Mouse (Mus musculus): Measurements from ENCODE around the gene Srp54a. TPM values are rescaled to one million over a fixed set of nuclear protein-coding genes. Genes with fewer than 3 reads are reported as not detected.
"Not testable (repeated sequence)": the region's sequence is repeated elsewhere in the genome, so short reads cannot be mapped to it uniquely, and the experiment has no call there.

The Srp54a gene
- polyA plus RNA-seq, 1 experiment from 2014 or later, result 167 TPM

DNA sequence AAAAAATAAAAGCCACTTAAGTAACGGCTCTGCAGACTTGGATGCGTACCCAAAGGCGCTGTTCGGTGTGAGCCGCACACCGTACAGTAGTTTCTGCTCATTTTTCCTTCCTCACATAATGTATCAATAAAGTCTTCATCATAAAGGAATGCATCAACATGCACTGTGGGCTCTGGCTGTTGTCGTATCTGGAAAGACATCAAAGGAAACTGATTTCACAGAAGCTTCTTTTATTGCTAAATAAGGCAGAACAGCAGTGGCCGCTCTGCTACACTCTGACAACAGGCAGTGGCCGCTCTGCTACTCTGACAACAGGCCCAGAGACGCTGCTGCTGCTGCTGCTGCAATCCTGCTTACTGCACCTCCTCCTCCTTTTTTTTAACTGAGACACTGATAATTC lies 19.1 kb upstream of the Srp54a start:
- H3K36me3 ChIP-seq (ENCODE audit: poor library complexity, severe bottlenecking), result peaks cover 11% of the 10 kb centered on the region
- no peaks in the 10 kb centered on the region for H3K27me3 ChIP-seq
- no peak for ATAC-seq
- no peak overlapping the region for H3K27ac ChIP-seq
- H3K9ac ChIP-seq, result no peak overlapping the region
- H3K4me2 ChIP-seq, result no peak overlapping the region
- H3K4me3 ChIP-seq, result no peak overlapping the region
- WGBS, result 73% methylated on average over 10 of the region's 10 CpGs
- no peaks in the 10 kb centered on the region for H3K4me1 ChIP-seq
- no peaks in the 10 kb centered on the region for H3K9me3 ChIP-seq (replicated peaks)

DNA sequence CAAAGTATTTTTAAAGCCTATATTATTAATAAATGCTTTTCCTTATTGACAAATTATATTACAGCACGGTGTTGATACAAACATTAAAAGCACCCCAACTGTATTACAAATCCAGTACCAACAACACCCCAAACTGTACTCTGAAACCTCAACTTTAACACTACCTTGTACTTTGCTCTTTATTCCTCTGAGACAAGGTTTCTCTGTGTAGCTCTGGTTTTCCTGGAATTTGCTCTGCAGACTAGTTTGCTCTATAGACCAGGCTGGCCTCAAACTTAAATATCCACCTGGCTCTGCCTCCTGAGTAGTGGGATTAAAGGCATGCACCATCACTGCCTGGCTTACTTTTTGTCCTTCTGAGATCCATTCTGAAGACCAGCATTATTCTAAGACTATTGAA lies 17.9 kb upstream of the Srp54a start:
- Histone ChIP-seq H3K4me2 (no peak overlapping the region), H3K27me3 (no peaks in the 10 kb centered on the region), H3K4me3 (no peak overlapping the region), H3K4me1 (no peaks in the 10 kb centered on the region), H3K36me3 (ENCODE audit: poor library complexity, severe bottlenecking) (peaks cover 15% of the 10 kb centered on the region), H3K9ac (no peak overlapping the region), H3K9me3 (replicated peaks) (no peaks in the 10 kb centered on the region), H3K27ac (no peak overlapping the region)
- ATAC-seq, result no peak
- 91% methylated on average over 1 of the region's 1 CpGs for WGBS

DNA sequence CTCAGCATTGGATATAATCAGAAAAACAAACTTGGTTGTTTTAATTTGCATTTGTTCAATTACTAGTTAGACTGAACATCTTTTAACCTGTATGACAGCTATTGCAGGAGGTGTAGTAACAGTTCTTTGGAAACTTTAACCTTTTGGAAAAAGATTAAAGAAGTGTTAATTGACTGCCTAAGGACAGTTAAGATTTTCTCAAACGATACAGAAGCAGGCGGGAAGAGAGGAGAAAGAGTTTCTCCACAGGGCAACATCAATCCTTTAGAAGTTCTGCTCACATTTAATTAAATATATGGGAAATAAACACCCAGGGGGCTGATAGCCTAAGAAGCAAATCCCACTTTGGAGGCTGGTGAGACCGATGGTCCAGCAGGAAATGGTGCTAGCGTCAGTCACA lies 7.6 kb upstream of the Srp54a start:
- no peak overlapping the region for H3K4me3 ChIP-seq
- H3K36me3 ChIP-seq (ENCODE audit: poor library complexity, severe bottlenecking), result no peaks in the 10 kb centered on the region
- no peak for ATAC-seq
- no peaks in the 10 kb centered on the region for H3K27me3 ChIP-seq
- no peak overlapping the region for H3K9ac ChIP-seq
- no peaks in the 10 kb centered on the region for H3K4me1 ChIP-seq
- WGBS, result 78% methylated on average over 4 of the region's 4 CpGs
- no peaks in the 10 kb centered on the region for H3K9me3 ChIP-seq (replicated peaks)
- no peak overlapping the region for H3K4me2 ChIP-seq
- no peak overlapping the region for H3K27ac ChIP-seq

DNA sequence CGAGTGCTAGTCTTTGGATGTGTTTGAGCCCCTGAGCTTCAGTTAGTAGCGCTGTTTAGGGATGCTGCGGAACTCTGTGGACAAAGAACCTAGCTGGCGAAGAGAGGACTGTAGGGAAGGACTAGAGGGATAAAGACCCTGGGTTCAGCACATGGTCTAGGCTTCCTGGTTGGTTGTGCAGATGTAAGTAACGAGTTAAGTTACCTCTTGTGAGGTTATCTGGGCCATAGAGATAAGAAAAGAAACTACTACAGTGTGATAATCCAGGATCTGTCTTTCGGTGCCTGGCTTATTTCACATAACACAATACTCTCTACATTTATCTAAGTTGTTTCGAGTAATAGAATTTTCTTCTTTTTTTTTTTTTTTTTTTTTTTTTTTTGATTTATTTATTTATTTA lies 6.4 kb upstream of the Srp54a start:
- Histone ChIP-seq H3K36me3 (ENCODE audit: poor library complexity, severe bottlenecking) (no peaks in the 10 kb centered on the region), H3K27me3 (no peaks in the 10 kb centered on the region), H3K27ac (no peak overlapping the region), H3K4me1 (no peaks in the 10 kb centered on the region), H3K4me3 (no peak overlapping the region), H3K4me2 (no peak overlapping the region), H3K9me3 (replicated peaks) (no peaks in the 10 kb centered on the region), H3K9ac (no peak overlapping the region)
- 94% methylated on average over 7 of the region's 7 CpGs for WGBS
- no peak for ATAC-seq

DNA sequence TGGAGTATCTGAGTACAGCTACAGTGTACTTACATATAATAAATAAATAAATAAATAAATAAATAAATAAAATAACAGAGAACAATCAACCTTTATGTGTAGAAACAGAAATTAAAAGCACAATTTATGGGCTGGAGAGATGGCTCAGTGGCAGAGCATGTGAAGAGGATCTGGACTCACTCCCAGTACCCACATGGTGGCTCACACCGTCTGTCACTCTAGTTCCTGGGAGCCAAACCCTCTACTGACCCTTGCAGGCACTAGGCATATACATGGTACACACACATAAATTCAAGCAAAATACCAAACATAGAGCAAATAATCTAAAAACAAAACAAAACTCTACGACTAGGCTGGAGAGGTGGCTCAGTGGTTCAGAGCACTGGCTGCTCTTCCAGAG lies 4.8 kb upstream of the Srp54a start:
- Histone ChIP-seq H3K36me3 (ENCODE audit: poor library complexity, severe bottlenecking) (no peaks in the 10 kb centered on the region), H3K27me3 (no peaks in the 10 kb centered on the region), H3K9ac (no peak overlapping the region), H3K4me3 (no peak overlapping the region), H3K9me3 (replicated peaks) (no peaks in the 10 kb centered on the region), H3K27ac (no peak overlapping the region), H3K4me2 (no peak overlapping the region), H3K4me1 (peaks cover 5% of the 10 kb centered on the region; the same call in 1 of the 2 replicates)
- 98% methylated on average over 2 of the region's 2 CpGs for WGBS
- no peak for ATAC-seq

DNA sequence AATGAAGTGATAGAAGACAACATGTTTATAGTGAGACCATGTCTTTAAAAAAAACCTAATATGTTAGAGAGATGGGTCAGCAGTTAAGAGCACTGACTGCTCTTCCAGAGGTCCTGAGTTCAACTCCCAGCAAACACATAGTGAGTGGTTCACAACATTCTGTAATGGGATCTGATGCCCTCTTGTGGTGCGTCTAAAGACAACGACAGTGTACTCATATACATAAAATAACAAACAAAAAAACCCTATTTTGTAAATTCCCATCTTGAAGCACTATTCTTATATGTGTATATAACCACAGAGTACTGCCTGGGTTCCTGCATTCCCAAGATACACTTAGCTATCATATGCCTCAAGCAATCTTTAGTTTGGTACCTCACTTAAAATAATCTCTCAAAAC lies 1.4 kb upstream of the Srp54a start:
- 48% methylated on average over 2 of the region's 2 CpGs for WGBS
- not testable (repeated sequence) for H3K4me2 ChIP-seq; H3K27me3 ChIP-seq; H3K36me3 ChIP-seq (ENCODE audit: poor library complexity, severe bottlenecking); H3K4me3 ChIP-seq; H3K9me3 ChIP-seq (replicated peaks); ATAC-seq; H3K9ac ChIP-seq; H3K4me1 ChIP-seq; H3K27ac ChIP-seq

DNA sequence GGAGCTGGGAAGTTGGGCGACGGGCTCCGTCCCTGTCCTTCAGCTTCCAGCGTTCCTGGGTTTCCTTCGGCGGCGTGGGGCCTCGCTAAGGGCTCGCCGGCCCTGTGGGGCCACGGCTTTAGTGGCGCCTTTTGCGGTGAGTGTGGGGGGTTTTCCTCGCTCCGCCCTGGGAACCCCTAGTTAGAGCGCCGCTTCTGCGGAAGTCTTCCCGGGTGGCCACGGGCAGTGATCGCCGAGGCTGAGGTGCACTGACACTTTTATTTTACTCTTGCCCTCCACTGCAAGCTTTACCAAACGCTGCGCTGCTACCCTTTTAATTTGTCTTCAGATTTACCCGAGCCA lies 510 bp downstream of the Srp54a start:
- H3K4me2 ChIP-seq, result peak overlapping the region; percentile 61
- not testable (repeated sequence) for H3K4me1 ChIP-seq; H3K27me3 ChIP-seq; H3K9me3 ChIP-seq (replicated peaks); H3K36me3 ChIP-seq (ENCODE audit: poor library complexity, severe bottlenecking); ATAC-seq
- under 1% methylated on average over 25 of the region's 25 CpGs for WGBS
- peak overlapping the region; percentile 74 for H3K9ac ChIP-seq
- peak overlapping the region; percentile 81 for H3K27ac ChIP-seq
- H3K4me3 ChIP-seq, result peak overlapping the region; percentile 72

DNA sequence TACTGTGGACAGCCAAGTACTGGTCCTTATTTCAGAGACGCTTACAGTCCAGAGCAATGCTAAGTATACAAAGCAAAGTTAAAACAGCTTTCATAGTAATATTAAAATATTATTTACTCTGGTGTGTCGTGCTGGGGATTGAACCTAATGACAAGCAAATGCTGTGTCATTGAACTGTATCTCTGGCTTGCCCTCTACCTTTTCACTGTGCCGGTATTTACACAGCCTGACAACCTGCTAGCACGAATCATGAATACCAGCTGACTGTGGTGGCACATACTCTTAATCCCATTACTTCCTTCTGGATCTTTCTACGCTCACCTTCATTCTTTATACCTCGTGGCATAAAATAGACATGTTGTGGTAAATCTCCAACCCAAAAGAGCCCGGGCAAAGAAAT lies 12.1 kb downstream of the Srp54a start:
- not testable (repeated sequence) for H3K36me3 ChIP-seq (ENCODE audit: poor library complexity, severe bottlenecking); H3K27ac ChIP-seq; H3K4me2 ChIP-seq; H3K9ac ChIP-seq; H3K9me3 ChIP-seq (replicated peaks); H3K4me3 ChIP-seq; H3K27me3 ChIP-seq; ATAC-seq; H3K4me1 ChIP-seq
- WGBS, result 100% methylated on average over 1 of the region's 7 CpGs

DNA sequence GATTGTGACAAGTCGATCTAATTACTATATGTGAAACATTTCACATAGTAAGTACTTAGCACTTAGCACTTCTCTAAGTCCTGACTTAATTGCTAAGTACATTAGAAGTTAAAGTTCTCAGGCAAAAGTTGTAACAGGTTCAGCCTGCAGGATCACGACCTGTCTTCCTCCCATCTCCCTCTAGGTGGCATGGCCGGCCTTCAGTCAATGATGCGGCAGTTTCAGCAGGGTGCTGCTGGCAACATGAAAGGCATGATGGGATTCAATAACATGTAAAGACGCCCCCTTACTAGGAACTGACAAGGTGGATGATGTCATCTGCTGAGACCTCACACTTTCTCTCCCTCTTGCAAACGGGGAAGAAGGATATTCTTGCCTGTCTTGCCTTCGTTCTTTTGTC lies 32.6 kb downstream of the Srp54a start:
- not testable (repeated sequence) for H3K27ac ChIP-seq; H3K4me3 ChIP-seq; H3K9me3 ChIP-seq (replicated peaks); H3K27me3 ChIP-seq; H3K4me2 ChIP-seq; H3K4me1 ChIP-seq; H3K36me3 ChIP-seq (ENCODE audit: poor library complexity, severe bottlenecking); H3K9ac ChIP-seq; ATAC-seq
- no CpG with 5 or more reads among the region's 7 CpGs for WGBS

DNA sequence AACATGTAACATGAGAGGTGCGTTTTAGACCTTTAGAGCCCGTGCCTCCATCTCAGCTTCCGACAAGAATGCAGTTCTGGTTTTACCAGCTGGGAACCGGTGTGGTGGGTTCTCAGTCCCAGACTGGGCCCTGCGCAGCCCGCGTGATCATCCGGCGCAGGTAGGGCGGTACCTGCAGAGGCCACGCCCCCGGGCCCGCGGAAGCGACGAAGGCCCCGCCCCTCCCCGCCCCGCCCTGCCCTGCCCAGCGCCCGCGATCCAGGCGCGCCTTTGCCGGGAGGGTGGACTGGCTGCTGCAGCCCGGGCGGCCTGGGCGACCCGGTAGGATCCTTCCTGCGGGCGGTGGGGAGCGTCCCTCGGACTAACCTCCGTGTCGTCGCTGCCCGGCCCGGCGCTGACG lies 44.2 kb downstream of the Srp54a start, which contains the start of gene Fam177a:
Fam177a (plus strand) TSS at position 228 of the 400 bp plus-strand sequence.
- not testable (repeated sequence) for H3K36me3 ChIP-seq (ENCODE audit: poor library complexity, severe bottlenecking); H3K9ac ChIP-seq; H3K4me1 ChIP-seq; H3K27ac ChIP-seq; H3K4me2 ChIP-seq; H3K4me3 ChIP-seq; H3K27me3 ChIP-seq; H3K9me3 ChIP-seq (replicated peaks)
- ATAC-seq, result peak; percentile 98
- no CpG with 5 or more reads among the region's 40 CpGs for WGBS

DNA sequence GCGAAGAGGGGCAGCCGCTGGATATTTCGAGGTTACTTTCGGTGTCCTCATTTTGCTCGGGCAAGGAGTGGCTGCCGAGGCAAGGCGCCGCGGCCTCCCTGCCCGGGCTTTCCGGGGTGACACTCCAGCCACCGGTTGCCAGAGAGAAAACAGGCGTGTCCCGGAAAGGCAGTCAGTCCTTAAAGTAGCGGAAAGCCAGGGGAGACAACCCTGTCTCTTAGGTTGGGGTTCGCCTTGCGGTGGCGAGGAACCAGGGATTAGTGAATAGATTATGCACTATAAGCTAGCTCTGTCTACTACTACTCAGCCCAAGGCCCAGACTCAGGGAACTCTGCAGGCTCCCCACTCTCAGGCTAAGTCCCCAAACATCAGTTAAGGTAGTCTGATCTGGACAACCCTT lies 44.7 kb downstream of the Srp54a start:
- not testable (repeated sequence) for H3K9me3 ChIP-seq (replicated peaks); H3K4me3 ChIP-seq; H3K4me2 ChIP-seq; H3K27ac ChIP-seq; H3K4me1 ChIP-seq; H3K36me3 ChIP-seq (ENCODE audit: poor library complexity, severe bottlenecking); H3K9ac ChIP-seq; H3K27me3 ChIP-seq
- no CpG with 5 or more reads among the region's 18 CpGs for WGBS
- peak; percentile 54 for ATAC-seq

DNA sequence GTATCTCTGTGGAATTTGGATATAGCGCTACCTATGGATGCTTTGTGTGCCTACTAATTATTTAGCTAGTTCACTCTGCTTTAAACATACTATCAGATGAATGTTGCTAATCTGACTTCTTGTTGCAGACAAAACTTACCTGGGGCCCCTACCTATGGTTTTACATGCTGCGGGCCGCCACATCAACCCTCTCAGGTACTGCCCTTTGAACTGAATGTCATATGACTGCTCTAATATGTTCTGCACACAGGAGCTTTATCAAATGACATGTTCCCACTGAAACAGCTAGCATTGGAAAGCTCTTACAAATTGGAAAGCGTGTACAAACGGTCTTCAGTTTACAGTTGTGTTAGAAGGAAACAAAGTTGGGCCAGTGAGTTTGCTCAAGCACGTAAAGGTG lies 55.5 kb downstream of the Srp54a start:
- H3K4me2 ChIP-seq; H3K27me3 ChIP-seq; H3K27ac ChIP-seq; H3K9ac ChIP-seq; H3K9me3 ChIP-seq (replicated peaks); H3K4me3 ChIP-seq; H3K36me3 ChIP-seq (ENCODE audit: poor library complexity, severe bottlenecking); ATAC-seq; H3K4me1 ChIP-seq: not testable (repeated sequence)
- no CpG with 5 or more reads among the region's 6 CpGs for WGBS

DNA sequence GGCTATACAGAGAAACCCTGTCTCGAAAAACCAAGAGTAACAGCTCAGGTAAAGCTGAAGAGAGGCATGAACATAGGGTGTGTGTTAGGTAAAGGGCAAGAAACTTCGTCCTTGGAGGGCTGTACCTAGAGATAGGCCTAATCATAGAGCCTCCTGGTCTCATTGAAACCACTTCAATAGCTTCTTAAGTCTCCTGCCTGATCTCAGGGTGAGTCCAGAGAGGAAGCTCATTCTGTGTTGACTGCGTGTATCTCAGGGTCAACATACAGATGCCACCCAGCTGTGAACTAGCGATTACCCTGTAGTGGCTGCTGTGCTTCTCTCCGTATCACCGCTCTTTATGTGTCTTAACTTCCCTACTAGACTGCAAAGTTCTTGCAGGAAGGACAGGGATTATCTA lies 57.8 kb downstream of the Srp54a start:
- no CpG with 5 or more reads among the region's 6 CpGs for WGBS
- not testable (repeated sequence) for ATAC-seq; H3K4me2 ChIP-seq; H3K36me3 ChIP-seq (ENCODE audit: poor library complexity, severe bottlenecking); H3K4me3 ChIP-seq; H3K4me1 ChIP-seq; H3K27ac ChIP-seq; H3K9ac ChIP-seq; H3K9me3 ChIP-seq (replicated peaks); H3K27me3 ChIP-seq
